Mouse (Mus musculus): ENCODE results near the gene Zbed5. TPM values are rescaled to one million over a fixed set of nuclear protein-coding genes. Genes with fewer than 3 reads are reported as not detected.

Gene Zbed5
- total RNA-seq, 1 experiment, result 15.7 TPM

- Histone ChIP-seq H3K4me1 (ENCODE audit: control insufficient read depth in 2 of 2, insufficient read depth in 2 of 2, low read length in 2 of 2, poor library complexity in 1 of 2) (peaks cover 2 to 9% of the 10 kb centered on the region in 2 experiments; a peak in 1 of 4 replicates), H3K36me3 (ENCODE audit: control insufficient read depth, insufficient read depth, low read length, poor library complexity, severe bottlenecking) (peaks cover 15% of the 10 kb centered on the region), H3K9ac (ENCODE audit: insufficient read depth, low read depth, low read length, poor library complexity, severe bottlenecking) (no peak overlapping the region), H3K4me3 (ENCODE audit: insufficient read depth in 1 of 2, low read depth in 1 of 2, low read length in 2 of 2, poor library complexity in 1 of 2, severe bottlenecking in 1 of 2) (no peak overlapping the region), H3K27ac (ENCODE audit: insufficient read depth, low read depth, low read length, poor library complexity, severe bottlenecking) (no peak overlapping the region), H3K9me3 (ENCODE audit: control insufficient read depth, insufficient read depth, low read depth, low read length) (no peaks in the 10 kb centered on the region)
- DNase-seq (ENCODE audit: low read depth, low spot score), result no peak
- in situ Hi-C loops (cut with MboI; ENCODE audit: low sequenced_read_pairs in 2 of 2, unreplicated experiment in 2 of 2), result no loop called here
- no peak for TF ChIP-seq ZC3H11A (IDR thresholded peaks at IDR 0.05; ENCODE audit: borderline replicate concordance, low read depth, low read length)
- no peak for TF ChIP-seq MAFK (IDR thresholded peaks at IDR 0.05; ENCODE audit: insufficient read depth, low read depth, low read length)
- no peak for TF ChIP-seq HCFC1 (IDR thresholded peaks at IDR 0.05; ENCODE audit: borderline replicate concordance, insufficient read depth, low read length)
- TF ChIP-seq ZNF384 (IDR thresholded peaks at IDR 0.05; ENCODE audit: low read depth, low read length), result no peak
- no peak for TF ChIP-seq CHD2 (IDR thresholded peaks at IDR 0.05; ENCODE audit: low read depth, low read length)
Observed at GRCm38 (mm10) chr5:129877731-129878455, 17.6 kb upstream of the Zbed5 start.

GRCm38 (mm10) chr5:129878946-129879345 is 16.6 kb upstream of the Zbed5 start:
- no peak for DNase-seq (ENCODE audit: low read depth, low spot score)
- Histone ChIP-seq H3K36me3 (ENCODE audit: control insufficient read depth, insufficient read depth, low read length, poor library complexity, severe bottlenecking) (peaks cover 20% of the 10 kb centered on the region), H3K9ac (ENCODE audit: insufficient read depth, low read depth, low read length, poor library complexity, severe bottlenecking) (no peak overlapping the region), H3K4me1 (ENCODE audit: control insufficient read depth in 2 of 2, insufficient read depth in 2 of 2, low read length in 2 of 2, poor library complexity in 1 of 2) (peaks cover 2% of the 10 kb centered on the region in 2 experiments; a peak in 1 of 4 replicates), H3K4me3 (ENCODE audit: insufficient read depth in 1 of 2, low read depth in 1 of 2, low read length in 2 of 2, poor library complexity in 1 of 2, severe bottlenecking in 1 of 2) (no peak overlapping the region), H3K27ac (ENCODE audit: insufficient read depth, low read depth, low read length, poor library complexity, severe bottlenecking) (no peak overlapping the region), H3K9me3 (ENCODE audit: control insufficient read depth, insufficient read depth, low read depth, low read length) (no peaks in the 10 kb centered on the region)
- TF ChIP-seq ZNF384 (IDR thresholded peaks at IDR 0.05; ENCODE audit: low read depth, low read length) (0 out of 2 replicates have a peak, but pooled peaks have one; percentile 51), CHD2 (IDR thresholded peaks at IDR 0.05; ENCODE audit: low read depth, low read length) (no peak), ZC3H11A (IDR thresholded peaks at IDR 0.05; ENCODE audit: borderline replicate concordance, low read depth, low read length) (no peak)
- in situ Hi-C loops (cut with MboI; ENCODE audit: low sequenced_read_pairs in 2 of 2, unreplicated experiment in 2 of 2), result no loop called here

GRCm38 (mm10) chr5:129879888-129880287 is 15.6 kb upstream of the Zbed5 start:
- Histone ChIP-seq H3K36me3 (ENCODE audit: control insufficient read depth, insufficient read depth, low read length, poor library complexity, severe bottlenecking) (peaks cover 27% of the 10 kb centered on the region), H3K9me3 (ENCODE audit: control insufficient read depth, insufficient read depth, low read depth, low read length) (no peaks in the 10 kb centered on the region), H3K27ac (ENCODE audit: insufficient read depth, low read depth, low read length, poor library complexity, severe bottlenecking) (no peak overlapping the region), H3K4me1 (ENCODE audit: control insufficient read depth in 2 of 2, insufficient read depth in 2 of 2, low read length in 2 of 2, poor library complexity in 1 of 2) (peaks cover 0 to 2% of the 10 kb centered on the region in 2 experiments; a peak in 1 of 4 replicates), H3K4me3 (ENCODE audit: insufficient read depth in 1 of 2, low read depth in 1 of 2, low read length in 2 of 2, poor library complexity in 1 of 2, severe bottlenecking in 1 of 2) (no peak overlapping the region), H3K9ac (ENCODE audit: insufficient read depth, low read depth, low read length, poor library complexity, severe bottlenecking) (no peak overlapping the region)
- in situ Hi-C loops (cut with MboI; ENCODE audit: low sequenced_read_pairs in 2 of 2, unreplicated experiment in 2 of 2), result no loop called here
- no peak for DNase-seq (ENCODE audit: low read depth, low spot score)
- no peak for TF ChIP-seq ZNF384 (IDR thresholded peaks at IDR 0.05; ENCODE audit: low read depth, low read length)
- TF ChIP-seq MAFK (IDR thresholded peaks at IDR 0.05; ENCODE audit: insufficient read depth, low read depth, low read length), result no peak
- TF ChIP-seq ZC3H11A (IDR thresholded peaks at IDR 0.05; ENCODE audit: borderline replicate concordance, low read depth, low read length), result no peak
- TF ChIP-seq CHD2 (IDR thresholded peaks at IDR 0.05; ENCODE audit: low read depth, low read length), result no peak
- TF ChIP-seq HCFC1 (IDR thresholded peaks at IDR 0.05; ENCODE audit: borderline replicate concordance, insufficient read depth, low read length), result no peak

- DNase-seq (ENCODE audit: low read depth, low spot score), result no peak
- H3K36me3 ChIP-seq (ENCODE audit: control insufficient read depth, insufficient read depth, low read length, poor library complexity, severe bottlenecking), result peaks cover 23% of the 10 kb centered on the region
- in situ Hi-C loops (cut with MboI; ENCODE audit: low sequenced_read_pairs in 2 of 2, unreplicated experiment in 2 of 2), result no loop called here
Observed at GRCm38 (mm10) chr5:129886271-129886670, 9.3 kb upstream of the Zbed5 start.

More at GRCm38 (mm10) chr5:129886271-129886670, 9.3 kb upstream of the Zbed5 start:
- Histone ChIP-seq H3K4me3 (ENCODE audit: insufficient read depth in 1 of 2, low read depth in 1 of 2, low read length in 2 of 2, poor library complexity in 1 of 2, severe bottlenecking in 1 of 2) (peak overlapping the region; percentile 93 to 97), H3K9ac (ENCODE audit: insufficient read depth, low read depth, low read length, poor library complexity, severe bottlenecking) (peak overlapping the region; percentile 68; the same call in 1 of the 2 replicates), H3K4me1 (ENCODE audit: control insufficient read depth in 2 of 2, insufficient read depth in 2 of 2, low read length in 2 of 2, poor library complexity in 1 of 2) (peaks cover 3 to 4% of the 10 kb centered on the region in 2 experiments; a peak in 2 of 4 replicates), H3K9me3 (ENCODE audit: control insufficient read depth, insufficient read depth, low read depth, low read length) (no peaks in the 10 kb centered on the region), H3K27ac (ENCODE audit: insufficient read depth, low read depth, low read length, poor library complexity, severe bottlenecking) (no peak overlapping the region)
- no peak for TF ChIP-seq CHD2 (IDR thresholded peaks at IDR 0.05; ENCODE audit: low read depth, low read length)
- TF ChIP-seq MAFK (IDR thresholded peaks at IDR 0.05; ENCODE audit: insufficient read depth, low read depth, low read length), result no peak
- no peak for TF ChIP-seq HCFC1 (IDR thresholded peaks at IDR 0.05; ENCODE audit: borderline replicate concordance, insufficient read depth, low read length)
- TF ChIP-seq ZC3H11A (IDR thresholded peaks at IDR 0.05; ENCODE audit: borderline replicate concordance, low read depth, low read length), result no peak
- TF ChIP-seq ZNF384 (IDR thresholded peaks at IDR 0.05; ENCODE audit: low read depth, low read length), result no peak

Measured in ES-E14 (cell line).